Mouse (Mus musculus) CH12.LX (cell line): ENCODE data around the gene Smim6. TPM values are rescaled to one million over a fixed set of nuclear protein-coding genes. Genes with fewer than 3 reads are reported as not detected.

Source experiments
- DNase-seq: peaks from one replicate; pipeline ENCODE4 v3.0.0-alpha.2; 2013; ENCODE audit errors: extremely low read depth
- H3K27ac ChIP-seq: 2 replicates; pipeline ENCODE4 v1.5.1; 2012; ENCODE audit warnings: low read depth, mild to moderate bottlenecking, control low read depth, moderate library complexity; ENCODE audit not compliant: insufficient read depth
- H3K27me3 ChIP-seq: replicated peaks from 2 replicates; pipeline ENCODE3; 2012; ENCODE audit warnings: inconsistent platforms
- H3K36me3 ChIP-seq, 2 experiments: replicated peaks in 1 of 2; 2 replicates each; pipeline versions ENCODE3 to v1.6.1; 2012; ENCODE audit warnings: inconsistent platforms in 1 of 2, low read length in 1 of 2, mild to moderate bottlenecking in 1 of 2, mixed read lengths in 1 of 2, moderate library complexity in 1 of 2; ENCODE audit not compliant: control insufficient read depth in 1 of 2, insufficient read depth in 1 of 2
- H3K4me1 ChIP-seq, 2 experiments: 2 replicates each; pipeline ENCODE4 v1.6.1; 2012; ENCODE audit warnings: inconsistent platforms in 1 of 2, moderate library complexity in 1 of 2; ENCODE audit not compliant: insufficient read depth in 2 of 2, control insufficient read depth in 1 of 2
- H3K4me2 ChIP-seq: 2 replicates; pipeline ENCODE4 v1.6.1; 2012; ENCODE audit warnings: low read depth, mild to moderate bottlenecking, control low read depth; ENCODE audit not compliant: poor library complexity, insufficient read depth, severe bottlenecking
- H3K4me3 ChIP-seq, 3 experiments: fragments of 150-350 bp in 1 of 3; sonication (generic) in 1 of 3; replicated peaks in 1 of 3; 2 replicates each; pipeline versions ENCODE3 to v1.5.1; 2011 to 2012; ENCODE audit warnings: low read depth in 2 of 3, low read length in 2 of 3, mild to moderate bottlenecking in 2 of 3, moderate library complexity in 2 of 3, control low read depth in 1 of 3, improper control_type of control experiment in 1 of 3, inconsistent platforms in 1 of 3, mixed read lengths in 1 of 3; ENCODE audit not compliant: poor library complexity in 1 of 3
- H3K79me2 ChIP-seq: replicated peaks from 2 replicates; pipeline ENCODE4 v1.6.1; 2012; ENCODE audit warnings: mild to moderate bottlenecking, moderate library complexity; ENCODE audit not compliant: control insufficient read depth, poor library complexity, insufficient read depth, severe bottlenecking; ENCODE audit errors: extremely low read depth
- H3K9ac ChIP-seq: 2 replicates; pipeline ENCODE4 v1.6.1; 2012; ENCODE audit warnings: low read depth, mild to moderate bottlenecking, control low read depth, moderate library complexity; ENCODE audit not compliant: insufficient read depth
- H3K9me3 ChIP-seq: replicated peaks from 2 replicates; pipeline ENCODE3; 2012; ENCODE audit warnings: low read length, inconsistent platforms, mixed read lengths
- CHD2 ChIP-seq: IDR thresholded peaks from 2 replicates; pipeline ENCODE4 v1.6.1; 2011; ENCODE audit warnings: low read length, improper control_type of control experiment
- E2F4 ChIP-seq: IDR thresholded peaks from 2 replicates; pipeline ENCODE4 v1.6.1; 2011; ENCODE audit warnings: low read depth, low read length, improper control_type of control experiment; ENCODE audit not compliant: insufficient replicate concordance
- ELF1 ChIP-seq: IDR thresholded peaks from 2 replicates; pipeline ENCODE4 v1.6.1; 2014; ENCODE audit warnings: low read depth, mild to moderate bottlenecking, inconsistent platforms, low read length, improper control_type of control experiment
- EP300 ChIP-seq: IDR thresholded peaks from 2 replicates; pipeline ENCODE4 v1.6.1; 2011; ENCODE audit warnings: low read length, improper control_type of control experiment
- ETS1 ChIP-seq: conservative IDR thresholded peaks from 2 replicates; pipeline ENCODE4 v1.6.1; 2012; ENCODE audit warnings: low read depth, mild to moderate bottlenecking, inconsistent platforms, low read length, improper control_type of control experiment, moderate library complexity
- GABPA ChIP-seq: IDR thresholded peaks from 2 replicates; pipeline ENCODE4 v1.6.1; 2012; ENCODE audit warnings: low read depth, low read length, improper control_type of control experiment, inconsistent platforms; ENCODE audit not compliant: insufficient replicate concordance
- HCFC1 ChIP-seq: IDR thresholded peaks from 2 replicates; pipeline ENCODE4 v1.6.1; 2012; ENCODE audit warnings: low read depth, mild to moderate bottlenecking, inconsistent platforms, low read length, improper control_type of control experiment
- IRF4 ChIP-seq: IDR thresholded peaks from 2 replicates; pipeline ENCODE4 v1.6.1; 2014; ENCODE audit warnings: low read depth, mild to moderate bottlenecking, inconsistent platforms, low read length, improper control_type of control experiment
- JUN ChIP-seq: IDR thresholded peaks from 2 replicates; pipeline ENCODE4 v1.6.1; 2011; ENCODE audit warnings: low read depth, mild to moderate bottlenecking, low read length, improper control_type of control experiment, moderate library complexity; ENCODE audit not compliant: insufficient read depth
- KAT2A ChIP-seq: IDR thresholded peaks from 2 replicates; pipeline ENCODE4 v1.6.1; 2012; ENCODE audit warnings: low read length, improper control_type of control experiment, inconsistent platforms; ENCODE audit not compliant: insufficient replicate concordance
- MAX ChIP-seq: IDR thresholded peaks from 2 replicates; pipeline ENCODE4 v1.6.1; 2011; ENCODE audit warnings: low read length, improper control_type of control experiment
- MEF2A ChIP-seq: IDR thresholded peaks from 2 replicates; pipeline ENCODE4 v1.6.1; 2014; ENCODE audit warnings: low read depth, mild to moderate bottlenecking, inconsistent platforms, low read length, improper control_type of control experiment, borderline replicate concordance
- MYC ChIP-seq: IDR thresholded peaks from 2 replicates; pipeline ENCODE4 v1.6.1; 2011; ENCODE audit warnings: low read depth, mild to moderate bottlenecking, improper control_type of control experiment, low read length
- NELFE ChIP-seq: IDR thresholded peaks from 2 replicates; pipeline ENCODE4 v1.6.1; 2011; ENCODE audit warnings: low read depth, low read length, improper control_type of control experiment
- NRF1 ChIP-seq: IDR thresholded peaks from 2 replicates; pipeline ENCODE4 v1.6.1; 2014; ENCODE audit warnings: low read depth, mild to moderate bottlenecking, inconsistent platforms, low read length, improper control_type of control experiment, moderate library complexity
- PAX5 ChIP-seq: IDR thresholded peaks from 2 replicates; pipeline ENCODE4 v1.6.1; 2012; ENCODE audit warnings: low read length, inconsistent platforms, mixed read lengths
- POLR2A ChIP-seq: IDR thresholded peaks from 2 replicates; pipeline ENCODE4 v1.6.1; 2011; ENCODE audit warnings: low read depth, mild to moderate bottlenecking, improper control_type of control experiment, low read length
- POLR2AphosphoS2 ChIP-seq: IDR thresholded peaks from 2 replicates; pipeline ENCODE4 v1.6.1; 2011; ENCODE audit warnings: low read depth, low read length, improper control_type of control experiment
- RCOR1 ChIP-seq: conservative IDR thresholded peaks from 2 replicates; pipeline ENCODE4 v1.6.1; 2012; ENCODE audit warnings: low read depth, mild to moderate bottlenecking, inconsistent platforms, low read length, improper control_type of control experiment
- SIN3A ChIP-seq: IDR thresholded peaks from 2 replicates; pipeline ENCODE4 v1.6.1; 2012; ENCODE audit warnings: low read length, improper control_type of control experiment, inconsistent platforms
- SMC3 ChIP-seq: IDR thresholded peaks from 2 replicates; pipeline ENCODE4 v1.6.1; 2011; ENCODE audit warnings: low read depth, low read length, improper control_type of control experiment
- TBP ChIP-seq: conservative IDR thresholded peaks from 2 replicates; pipeline ENCODE4 v1.6.1; 2011; ENCODE audit warnings: low read depth, low read length, improper control_type of control experiment
- TCF12 ChIP-seq: IDR thresholded peaks from 2 replicates; pipeline ENCODE4 v1.6.1; 2014; ENCODE audit warnings: low read depth, mild to moderate bottlenecking, inconsistent platforms, low read length, improper control_type of control experiment
- UBTF ChIP-seq: IDR thresholded peaks from 2 replicates; pipeline ENCODE4 v1.6.1; 2012; ENCODE audit warnings: low read depth, mild to moderate bottlenecking, inconsistent platforms, low read length, improper control_type of control experiment, moderate library complexity
- USF1 ChIP-seq: IDR thresholded peaks from 2 replicates; pipeline ENCODE4 v1.6.1; 2014; ENCODE audit warnings: low read depth, mild to moderate bottlenecking, inconsistent platforms, low read length, improper control_type of control experiment
- ZKSCAN1 ChIP-seq: IDR thresholded peaks from 2 replicates; pipeline ENCODE4 v1.6.1; 2012; ENCODE audit warnings: low read depth, inconsistent platforms, low read length, improper control_type of control experiment, borderline replicate concordance
- ZMIZ1 ChIP-seq: IDR thresholded peaks from 2 replicates; pipeline ENCODE4 v1.6.1; 2012; ENCODE audit warnings: low read depth, mild to moderate bottlenecking, inconsistent platforms, low read length, improper control_type of control experiment
- dilution Hi-C: fragments of 300-500 bp; cut with MboI; formaldehyde crosslinking; loops from 2 replicates; pipeline ENCODE4 v1.14.3; 2020; ENCODE audit warnings: low sequenced_read_pairs; ENCODE audit not compliant: extremely low pct_unique_long_range_greater_than_20kb, extremely low pct_ligation_motif_present
- in situ Hi-C: fragments of 300-500 bp; cut with MboI; formaldehyde crosslinking; loops from 3 replicates; pipeline ENCODE4 v1.14.3; 2019; ENCODE audit warnings: low sequenced_read_pairs, low pct_ligation_motif_present, low pct_unique_long_range_greater_than_20kb, mixed read lengths
- polyA plus RNA-seq: library from polyadenylated mRNA; unstranded; fragments of >175 nt; gene quantifications from 2 replicates; pipeline ENCODE4 v1.2.1, GENCODE M21; 2012; ENCODE audit warnings: low read depth; ENCODE audit not compliant: insufficient read length
- total RNA-seq, 2 experiments: library from RNA; depleted of rRNA; stranded (reverse); fragments of 300-350 nt in 1 of 2; fragments of >200 nt in 1 of 2; gene quantifications; 2 replicates each; pipeline ENCODE4 v1.2.3; 2012 to 2014

Smim6 gene
- total and polyA plus RNA-seq, 3 experiments: 0.21 to 0.56 TPM; not detected in 1

- Histone ChIP-seq H3K27me3 (no peaks in the 10 kb centered on the region), H3K9me3 (no peaks in the 10 kb centered on the region), H3K9ac (no peak overlapping the region), H3K79me2 (0 out of 2 replicates have a peak, but pooled peaks cover 2% of the 10 kb centered on the region), H3K4me3 (no peak overlapping the region), H3K27ac (no peak overlapping the region), H3K36me3 (peaks cover 83 to 98% of the 10 kb centered on the region in 2 experiments), H3K4me2 (no peak overlapping the region), H3K4me1 (no peaks in the 10 kb centered on the region)
- no peak for DNase-seq
- in situ Hi-C loops: no loop called here
- dilution Hi-C loops: no loop called here
- TF ChIP-seq MAX (no peak), POLR2AphosphoS2 (no peak), NELFE (no peak), ETS1 (no peak), ZMIZ1 (no peak), IRF4 (no peak), PAX5 (no peak), MEF2A (no peak), USF1 (no peak), NRF1 (no peak), UBTF (no peak), SIN3A (no peak), E2F4 (no peak), SMC3 (no peak), KAT2A (no peak), TCF12 (no peak)
Measured at GRCm38 (mm10) chr11:115945247-115945646, 33.4 kb downstream of the Smim6 start.

GRCm38 (mm10) chr11:115946221-115946828 is 34.5 kb downstream of the Smim6 start:
- dilution Hi-C loops (no loop called here), in situ Hi-C loops (no loop called here)
- Histone ChIP-seq H3K36me3 (peaks cover 85 to 99% of the 10 kb centered on the region in 2 experiments), H3K27me3 (no peaks in the 10 kb centered on the region), H3K4me3 (no peak overlapping the region), H3K4me2 (no peak overlapping the region), H3K79me2 (0 out of 2 replicates have a peak, but pooled peaks cover 2% of the 10 kb centered on the region), H3K9ac (no peak overlapping the region), H3K4me1 (no peaks in the 10 kb centered on the region), H3K27ac (no peak overlapping the region), H3K9me3 (no peaks in the 10 kb centered on the region)
- no peak for TF ChIP-seq POLR2AphosphoS2
- TF ChIP-seq ELF1: no peak
- TF ChIP-seq USF1: no peak
- TF ChIP-seq ZMIZ1: no peak
- no peak for TF ChIP-seq EP300
- TF ChIP-seq MYC: no peak
- TF ChIP-seq GABPA: no peak
- no peak for TF ChIP-seq CHD2
- no peak for TF ChIP-seq RCOR1
- no peak for TF ChIP-seq PAX5
- TF ChIP-seq POLR2A: no peak
- no peak for TF ChIP-seq NELFE
- TF ChIP-seq HCFC1: no peak
- TF ChIP-seq E2F4: no peak
- no peak for TF ChIP-seq JUN
- TF ChIP-seq KAT2A: no peak
- no peak for TF ChIP-seq TBP
- TF ChIP-seq ZKSCAN1: no peak
- no peak for DNase-seq
